Mouse (Mus musculus): ENCODE data around the gene Samd11.

GRCm38 (mm10) chr4:156213134-156213533, 42.3 kb downstream of the Samd11 start:
- TF ChIP-seq CTCF (IDR thresholded peaks at IDR 0.05; ENCODE audit: borderline replicate concordance, extremely low read depth, insufficient read depth, insufficient read length) (no peak), POLR2A (IDR thresholded peaks at IDR 0.05; ENCODE audit: borderline replicate concordance, extremely low read depth, insufficient read depth, insufficient read length, poor library complexity, severe bottlenecking) (no peak)

All from brain, embryonic 14.5 days (tissue).